Mouse (Mus musculus) myocyte (in vitro differentiated cells): ENCODE measurements around the gene Kcnq5.

Source experiments
- E2F4 ChIP-seq: IDR thresholded peaks from one replicate; pipeline ENCODE4 v1.6.1; 2011; ENCODE audit warnings: mild to moderate bottlenecking, control low read depth, moderate library complexity; ENCODE audit not compliant: insufficient read depth
- POLR2A ChIP-seq: IDR thresholded peaks from one replicate; pipeline ENCODE4 v1.6.1; 2011; ENCODE audit warnings: low read depth, mild to moderate bottlenecking, control low read depth, moderate library complexity; ENCODE audit not compliant: insufficient read length
- TCF12 ChIP-seq: IDR thresholded peaks from one replicate; pipeline ENCODE4 v1.6.1; 2011; ENCODE audit warnings: mild to moderate bottlenecking, control low read depth; ENCODE audit not compliant: poor library complexity, insufficient read depth, severe bottlenecking
- USF1 ChIP-seq: IDR thresholded peaks from one replicate; pipeline ENCODE4 v1.6.1; 2011; ENCODE audit warnings: low read depth, mild to moderate bottlenecking, control low read depth, moderate library complexity

DNA sequence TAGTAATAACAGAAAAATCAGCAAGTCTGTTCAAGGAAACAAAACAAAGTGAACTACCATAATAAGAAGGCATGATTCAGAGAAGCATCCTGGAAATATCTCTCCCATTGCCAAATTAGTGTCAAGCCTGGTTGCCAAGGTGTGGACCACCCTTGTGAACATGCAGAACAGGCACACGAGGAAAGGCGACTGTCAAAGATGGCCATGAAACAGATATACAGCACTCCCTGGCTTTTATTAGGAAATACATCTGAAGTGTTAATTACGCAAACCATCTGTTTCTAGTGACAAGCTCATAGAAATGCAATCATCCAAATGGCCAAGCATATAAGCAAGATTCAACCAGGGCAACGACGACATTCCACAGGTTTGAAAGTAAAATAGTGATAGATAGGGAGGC lies 187.8 kb downstream of the Kcnq5 start:
- TF ChIP-seq USF1 (no peak), TCF12 (no peak), E2F4 (no peak), POLR2A (no peak)
